Mouse (Mus musculus): ENCODE results near the gene Mecom. TPM values are rescaled to one million over a fixed set of nuclear protein-coding genes. Genes with fewer than 3 reads are reported as not detected.

The Mecom gene
- polyA plus RNA-seq, 1 experiment, result 1.8 TPM

DNA sequence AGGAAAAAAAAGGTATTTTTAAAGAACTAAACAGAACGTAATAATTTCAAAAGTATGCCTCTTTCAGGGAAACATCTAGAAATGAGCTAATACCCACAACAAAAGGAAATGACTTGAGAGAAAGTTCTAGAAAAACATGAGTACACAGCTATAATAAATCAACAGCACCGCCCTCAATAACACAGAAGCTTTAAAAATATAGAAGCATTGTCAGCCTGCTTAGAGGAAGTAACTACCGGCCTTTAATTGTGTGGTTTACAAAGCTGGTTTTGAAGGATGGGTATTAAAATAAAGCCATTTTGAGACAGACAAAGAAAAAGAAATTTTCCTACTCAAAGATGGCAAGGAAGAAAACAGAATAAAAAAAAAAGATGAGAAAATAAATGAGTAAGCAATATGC lies 217.3 kb downstream of the Mecom start:
- TF ChIP-seq CEBPB (IDR thresholded peaks at IDR 0.05; ENCODE audit: insufficient read depth, poor library complexity, severe bottlenecking), result no peak
- no peak for TF ChIP-seq E2F4 (IDR thresholded peaks at IDR 0.05; ENCODE audit: insufficient read depth)
- no peak for TF ChIP-seq POLR2AphosphoS2 (IDR thresholded peaks at IDR 0.05; ENCODE audit: insufficient read length, low read depth)
- no peak for TF ChIP-seq USF1 (IDR thresholded peaks at IDR 0.05; ENCODE audit: low read depth)
- TF ChIP-seq MYOG (IDR thresholded peaks at IDR 0.05; ENCODE audit: control insufficient read depth in 1 of 3, insufficient read depth in 1 of 3, insufficient read length in 2 of 3, low read depth in 2 of 3), result no peak
- no peak for TF ChIP-seq MYOD1 (IDR thresholded peaks at IDR 0.05; ENCODE audit: control insufficient read depth in 1 of 3, insufficient read length in 2 of 3, low read depth in 2 of 3)
- TF ChIP-seq POLR2A (IDR thresholded peaks at IDR 0.05; ENCODE audit: insufficient read length, low read depth), result no peak
- TF ChIP-seq MAX (IDR thresholded peaks at IDR 0.05; ENCODE audit: low read depth), result no peak
- TF ChIP-seq TCF3 (IDR thresholded peaks at IDR 0.05; ENCODE audit: insufficient read length, low read depth), result no peak
- TF ChIP-seq REST (IDR thresholded peaks at IDR 0.05; ENCODE audit: insufficient read depth, insufficient read length), result no peak
- TF ChIP-seq SRF (IDR thresholded peaks at IDR 0.05; ENCODE audit: control insufficient read depth, insufficient read length, low read depth), result no peak
- TF ChIP-seq TCF12 (IDR thresholded peaks at IDR 0.05; ENCODE audit: insufficient read depth, poor library complexity, severe bottlenecking), result no peak
- H3K27me3 ChIP-seq (ENCODE audit: control insufficient read depth, insufficient read depth, insufficient read length), result no peaks in the 10 kb centered on the region
- no peak overlapping the region for H3K4me2 ChIP-seq (ENCODE audit: low read depth)
- no peaks in the 10 kb centered on the region for H3K36me3 ChIP-seq (ENCODE audit: control insufficient read depth, insufficient read depth)
- H3K79me2 ChIP-seq (ENCODE audit: control insufficient read depth, insufficient read depth), result no peaks in the 10 kb centered on the region
- H3K4me3 ChIP-seq, result no peak overlapping the region
- H3ac ChIP-seq (ENCODE audit: control insufficient read depth, insufficient read length), result no peak overlapping the region

DNA sequence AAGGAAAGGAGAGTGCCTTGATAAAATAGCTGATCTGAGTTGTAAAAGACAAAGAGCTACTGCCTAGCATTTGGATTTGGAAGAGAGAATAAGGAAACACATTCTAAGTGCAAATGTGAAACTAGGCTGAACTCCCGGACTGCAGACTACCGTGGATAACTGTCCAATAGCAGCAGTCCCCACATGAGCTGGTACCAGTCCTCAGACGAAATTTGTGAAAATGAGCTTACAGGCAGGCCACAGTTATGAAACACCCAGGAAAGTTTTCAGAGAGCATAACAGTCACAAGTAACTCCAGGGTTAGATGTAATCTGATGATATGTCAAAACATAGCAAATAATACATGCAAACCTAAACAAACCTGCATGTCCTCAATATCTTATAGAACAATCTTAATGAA lies 217.8 kb downstream of the Mecom start:
- no peak overlapping the region for H3K4me3 ChIP-seq
- H3ac ChIP-seq (ENCODE audit: control insufficient read depth, insufficient read length), result no peak overlapping the region
- no peaks in the 10 kb centered on the region for H3K27me3 ChIP-seq (ENCODE audit: control insufficient read depth, insufficient read depth, insufficient read length)
- H3K79me2 ChIP-seq (ENCODE audit: control insufficient read depth, insufficient read depth), result no peaks in the 10 kb centered on the region
- H3K36me3 ChIP-seq (ENCODE audit: control insufficient read depth, insufficient read depth), result no peaks in the 10 kb centered on the region
- H3K4me2 ChIP-seq (ENCODE audit: low read depth), result peak overlapping the region; percentile 31
- TF ChIP-seq E2F4 (IDR thresholded peaks at IDR 0.05; ENCODE audit: insufficient read depth) (no peak), MAX (IDR thresholded peaks at IDR 0.05; ENCODE audit: low read depth) (no peak), REST (IDR thresholded peaks at IDR 0.05; ENCODE audit: insufficient read depth, insufficient read length) (no peak), TCF12 (IDR thresholded peaks at IDR 0.05; ENCODE audit: insufficient read depth, poor library complexity, severe bottlenecking) (no peak), TCF3 (IDR thresholded peaks at IDR 0.05; ENCODE audit: insufficient read length, low read depth) (no peak), POLR2AphosphoS2 (IDR thresholded peaks at IDR 0.05; ENCODE audit: insufficient read length, low read depth) (no peak), MYOD1 (IDR thresholded peaks at IDR 0.05; ENCODE audit: control insufficient read depth in 1 of 3, insufficient read length in 2 of 3, low read depth in 2 of 3) (no peak), SRF (IDR thresholded peaks at IDR 0.05; ENCODE audit: control insufficient read depth, insufficient read length, low read depth) (no peak), MYOG (IDR thresholded peaks at IDR 0.05; ENCODE audit: control insufficient read depth in 1 of 3, insufficient read depth in 1 of 3, insufficient read length in 2 of 3, low read depth in 2 of 3) (no peak), CEBPB (IDR thresholded peaks at IDR 0.05; ENCODE audit: insufficient read depth, poor library complexity, severe bottlenecking) (no peak)

DNA sequence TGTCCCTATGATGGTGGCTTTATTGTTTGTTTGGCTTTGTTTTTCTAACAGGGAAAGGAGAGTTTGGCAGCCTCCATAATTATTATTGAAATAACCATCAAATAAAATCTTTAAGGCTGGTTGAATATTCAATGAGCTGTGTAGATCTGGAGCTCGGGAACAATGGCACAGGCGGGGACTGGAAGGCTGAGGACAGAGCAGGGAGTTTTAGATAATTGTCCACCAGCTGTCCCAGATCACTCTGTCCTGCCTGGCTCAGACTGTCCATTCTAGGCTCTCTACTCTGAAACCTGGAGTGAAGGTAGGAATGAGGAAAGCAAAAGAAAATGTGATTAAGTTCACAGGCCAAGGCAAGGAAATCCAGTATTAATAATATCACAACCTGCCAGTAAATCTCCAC lies 232.9 kb downstream of the Mecom start:
- no peak overlapping the region for H3ac ChIP-seq (ENCODE audit: control insufficient read depth, insufficient read length)
- H3K4me2 ChIP-seq (ENCODE audit: low read depth), result no peak overlapping the region
- no peak overlapping the region for H3K4me3 ChIP-seq
- no peaks in the 10 kb centered on the region for H3K79me2 ChIP-seq (ENCODE audit: control insufficient read depth, insufficient read depth)
- no peaks in the 10 kb centered on the region for H3K27me3 ChIP-seq (ENCODE audit: control insufficient read depth, insufficient read depth, insufficient read length)
- no peak for TF ChIP-seq TCF12 (IDR thresholded peaks at IDR 0.05; ENCODE audit: insufficient read depth, poor library complexity, severe bottlenecking)
- no peak for TF ChIP-seq E2F4 (IDR thresholded peaks at IDR 0.05; ENCODE audit: insufficient read depth)
- no peak for TF ChIP-seq POLR2A (IDR thresholded peaks at IDR 0.05; ENCODE audit: insufficient read length, low read depth)
- no peak for TF ChIP-seq REST (IDR thresholded peaks at IDR 0.05; ENCODE audit: insufficient read depth, insufficient read length)
- TF ChIP-seq MYOG (IDR thresholded peaks at IDR 0.05; ENCODE audit: control insufficient read depth in 1 of 3, insufficient read depth in 1 of 3, insufficient read length in 2 of 3, low read depth in 2 of 3), result no peak
- no peak for TF ChIP-seq CEBPB (IDR thresholded peaks at IDR 0.05; ENCODE audit: insufficient read depth, poor library complexity, severe bottlenecking)
- TF ChIP-seq TCF3 (IDR thresholded peaks at IDR 0.05; ENCODE audit: insufficient read length, low read depth), result no peak
- TF ChIP-seq MAX (IDR thresholded peaks at IDR 0.05; ENCODE audit: low read depth), result no peak
- TF ChIP-seq SRF (IDR thresholded peaks at IDR 0.05; ENCODE audit: control insufficient read depth, insufficient read length, low read depth), result no peak
- TF ChIP-seq MYOD1 (IDR thresholded peaks at IDR 0.05; ENCODE audit: control insufficient read depth in 1 of 3, insufficient read length in 2 of 3, low read depth in 2 of 3), result no peak
- no peak for TF ChIP-seq POLR2AphosphoS2 (IDR thresholded peaks at IDR 0.05; ENCODE audit: insufficient read length, low read depth)
- no peak for TF ChIP-seq USF1 (IDR thresholded peaks at IDR 0.05; ENCODE audit: low read depth)
- H3K36me3 ChIP-seq (ENCODE audit: control insufficient read depth, insufficient read depth), result no peaks in the 10 kb centered on the region

DNA sequence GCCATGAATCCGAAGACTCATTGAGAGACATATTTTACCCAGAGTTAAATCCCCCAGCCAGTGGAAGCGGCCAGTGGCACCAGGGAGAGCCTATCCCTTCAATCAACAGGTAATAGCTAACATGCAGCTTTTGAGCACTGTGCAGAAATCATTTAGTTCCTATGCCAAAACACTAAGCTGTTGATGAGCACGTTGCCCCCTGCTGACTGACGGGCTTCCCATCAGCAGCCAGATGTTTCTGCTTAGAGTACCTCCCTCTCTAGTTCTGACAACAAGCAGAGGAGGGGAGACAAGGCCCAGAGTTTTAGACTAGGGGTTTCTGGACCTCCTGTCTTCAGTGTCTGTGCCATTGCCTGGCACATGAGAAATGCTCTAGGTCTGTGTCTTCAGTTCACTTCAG lies 239.7 kb downstream of the Mecom start:
- no peak overlapping the region for H3ac ChIP-seq (ENCODE audit: control insufficient read depth, insufficient read length)
- TF ChIP-seq E2F4 (IDR thresholded peaks at IDR 0.05; ENCODE audit: insufficient read depth), result no peak
- TF ChIP-seq SRF (IDR thresholded peaks at IDR 0.05; ENCODE audit: control insufficient read depth, insufficient read length, low read depth), result no peak
- TF ChIP-seq TCF12 (IDR thresholded peaks at IDR 0.05; ENCODE audit: insufficient read depth, poor library complexity, severe bottlenecking), result no peak
- no peak for TF ChIP-seq POLR2A (IDR thresholded peaks at IDR 0.05; ENCODE audit: insufficient read length, low read depth)
- no peak for TF ChIP-seq TCF3 (IDR thresholded peaks at IDR 0.05; ENCODE audit: insufficient read length, low read depth)
- no peak for TF ChIP-seq MYOD1 (IDR thresholded peaks at IDR 0.05; ENCODE audit: control insufficient read depth in 1 of 3, insufficient read length in 2 of 3, low read depth in 2 of 3)
- TF ChIP-seq MYOG (IDR thresholded peaks at IDR 0.05; ENCODE audit: control insufficient read depth in 1 of 3, insufficient read depth in 1 of 3, insufficient read length in 2 of 3, low read depth in 2 of 3), result no peak
- TF ChIP-seq REST (IDR thresholded peaks at IDR 0.05; ENCODE audit: insufficient read depth, insufficient read length), result no peak
- no peak overlapping the region for H3K4me3 ChIP-seq
- H3K36me3 ChIP-seq (ENCODE audit: control insufficient read depth, insufficient read depth), result no peaks in the 10 kb centered on the region
- no peaks in the 10 kb centered on the region for H3K27me3 ChIP-seq (ENCODE audit: control insufficient read depth, insufficient read depth, insufficient read length)
- H3K4me2 ChIP-seq (ENCODE audit: low read depth), result no peak overlapping the region
- no peaks in the 10 kb centered on the region for H3K79me2 ChIP-seq (ENCODE audit: control insufficient read depth, insufficient read depth)
